Mouse (Mus musculus) thymus, postnatal 14 days (tissue): Measurements from ENCODE around the gene Ssxb10.
"Not testable (repeated sequence)": the region's sequence is repeated elsewhere in the genome, so short reads cannot be mapped to it uniquely, and the experiment has no call there.

Experiments used
- DNase-seq: peaks from one replicate; pipeline ENCODE4 v3.0.0; 2021

Gene Ssxb10

DNA sequence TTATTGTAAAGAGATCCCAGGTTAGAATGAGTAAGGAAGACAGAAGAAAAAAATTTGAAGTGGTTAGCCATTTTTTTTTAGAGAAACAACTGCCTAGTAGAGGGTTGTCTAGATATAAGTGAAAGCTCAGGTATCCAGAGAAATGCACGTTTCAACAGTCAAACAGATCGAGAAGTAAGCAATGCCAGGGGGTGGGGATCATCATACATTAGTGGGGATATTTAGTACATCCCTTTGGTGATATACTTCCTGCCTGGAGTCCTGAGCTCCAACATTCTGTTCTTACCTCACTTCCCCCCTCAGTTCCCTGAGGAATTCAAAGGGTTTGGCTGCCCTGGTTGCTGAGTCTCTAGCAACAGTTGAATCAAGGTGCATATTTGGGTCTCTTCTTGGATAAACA, at the start of gene Ssxb10:
Gene Ssxb10 (plus strand): TSS at position 301 of the 400 bp plus-strand sequence.
- no peak for DNase-seq

DNA sequence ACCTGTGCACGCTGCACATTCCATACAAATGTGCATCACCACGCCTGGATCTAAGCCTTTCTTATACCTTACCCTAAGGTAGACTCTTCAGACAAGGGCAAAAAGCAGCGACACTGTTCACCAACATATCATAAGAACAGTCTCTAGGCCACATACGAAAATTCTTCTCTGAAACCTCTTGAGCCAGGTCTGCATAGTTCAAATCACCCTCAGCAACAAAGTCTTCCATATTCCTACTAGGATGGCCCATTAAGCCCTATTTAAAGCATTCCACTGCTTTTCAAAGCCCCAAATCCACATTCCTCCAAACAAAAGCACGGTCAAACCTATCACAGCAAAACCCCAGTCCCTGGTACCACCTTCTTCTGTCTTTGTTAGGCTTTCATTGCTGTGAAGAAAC, 38.6 kb upstream of the Ssxb10 start:
- DNase-seq: no peak

DNA sequence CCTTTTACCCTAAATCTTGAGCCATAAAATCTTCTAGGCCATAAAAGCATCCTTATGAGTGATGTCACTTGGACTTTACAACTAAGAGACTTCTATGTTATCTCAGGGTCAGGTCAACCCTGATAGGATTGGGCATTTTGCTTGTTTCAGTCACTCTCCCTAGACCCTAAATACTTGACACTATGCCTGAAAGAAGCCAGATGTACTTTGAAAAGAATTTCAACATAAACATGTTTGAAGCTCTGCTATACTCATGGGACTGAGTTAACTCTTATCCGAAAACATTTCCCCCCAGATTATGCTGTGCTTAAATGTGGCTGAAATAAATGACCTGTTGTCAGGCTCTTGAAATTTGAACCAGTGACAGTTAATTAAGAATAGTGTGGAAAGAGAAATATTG, 17.9 kb upstream of the Ssxb10 start:
- DNase-seq: no peak

DNA sequence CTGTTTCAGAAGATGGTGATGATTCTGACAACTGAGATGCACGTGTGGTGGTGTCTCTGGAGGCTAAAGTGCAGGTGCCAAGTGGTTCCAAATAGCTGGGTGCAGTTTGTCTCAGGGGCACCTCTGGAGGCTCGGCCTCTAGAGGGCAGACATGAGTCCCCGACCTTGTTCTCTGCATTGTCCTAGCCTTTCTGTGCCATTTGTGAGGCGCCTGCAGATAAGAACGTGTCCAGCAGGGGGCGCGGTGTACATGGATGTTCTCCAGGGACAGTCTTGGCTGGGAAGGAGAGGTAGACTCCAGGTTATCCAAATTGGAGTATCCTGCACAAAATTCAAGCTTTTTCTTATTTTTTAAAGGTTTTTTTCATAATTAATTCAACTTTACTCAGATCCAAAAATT, 12.3 kb upstream of the Ssxb10 start:
- DNase-seq: peak; percentile 79

DNA sequence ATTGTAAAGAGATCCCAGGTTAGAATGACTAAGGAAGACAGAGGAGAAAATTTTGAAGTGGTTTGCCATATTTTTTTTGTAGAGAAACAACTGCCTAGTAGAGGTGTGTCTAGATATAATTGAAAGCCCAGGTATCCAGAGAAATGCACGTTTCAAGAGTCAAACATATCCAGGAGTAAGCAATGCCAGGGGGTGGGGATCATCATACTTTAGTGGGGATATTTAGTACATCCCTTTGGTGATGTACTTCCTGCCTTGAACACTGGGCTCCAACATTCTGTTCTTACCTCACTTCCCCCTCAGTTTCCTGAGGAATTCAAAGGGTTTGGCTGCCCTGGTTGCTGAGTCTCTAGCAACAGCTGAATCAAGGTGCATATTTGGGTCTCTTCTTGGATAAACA, 39.5 kb downstream of the Ssxb10 start, which contains the start of gene Ssxb9:
Gene Ssxb9 (plus strand): TSS at position 301 of the 400 bp plus-strand sequence.
- DNase-seq: not testable (repeated sequence)
